Mouse (Mus musculus): Measurements from ENCODE around the gene Usp3. TPM values are rescaled to one million over a fixed set of nuclear protein-coding genes. Genes with fewer than 3 reads are reported as not detected.

Usp3 gene
- polyA plus RNA-seq, 1 experiment from 2014 or later, result 104 TPM

GRCm38 (mm10) chr9:66586533-66586932 lies 6.4 kb downstream of the Usp3 start:
- no peaks in the 10 kb centered on the region for H3K9me3 ChIP-seq
- no peak for ATAC-seq (ENCODE audit: low FRiP score, low read depth)
- no peak overlapping the region for H3K27ac ChIP-seq (replicated peaks)
- 57% methylated on average over 1 of the region's 1 CpGs for WGBS
- no peak overlapping the region for H3K9ac ChIP-seq (replicated peaks)
- H3K36me3 ChIP-seq, result no peaks in the 10 kb centered on the region
- H3K4me2 ChIP-seq (replicated peaks), result no peak overlapping the region
- H3K27me3 ChIP-seq, result no peaks in the 10 kb centered on the region
- H3K4me3 ChIP-seq, result no peak overlapping the region
- H3K4me1 ChIP-seq, result peaks cover 35% of the 10 kb centered on the region

- no peak overlapping the region for H3K4me3 ChIP-seq
- H3K9me3 ChIP-seq, result no peaks in the 10 kb centered on the region
- 68% methylated on average over 1 of the region's 1 CpGs for WGBS
- H3K4me1 ChIP-seq, result peaks cover 24% of the 10 kb centered on the region
- no peaks in the 10 kb centered on the region for H3K36me3 ChIP-seq
- no peaks in the 10 kb centered on the region for H3K27me3 ChIP-seq
- no peak overlapping the region for H3K4me2 ChIP-seq (replicated peaks)
- no peak for ATAC-seq (ENCODE audit: low FRiP score, low read depth)
- H3K27ac ChIP-seq (replicated peaks), result no peak overlapping the region
- H3K9ac ChIP-seq (replicated peaks), result no peak overlapping the region
Observed at GRCm38 (mm10) chr9:66585191-66585590, 7.8 kb downstream of the Usp3 start.

- Histone ChIP-seq H3K4me1 (peaks cover 17% of the 10 kb centered on the region), H3K4me2 (replicated peaks) (no peak overlapping the region), H3K27me3 (no peaks in the 10 kb centered on the region), H3K27ac (replicated peaks) (no peak overlapping the region), H3K9me3 (no peaks in the 10 kb centered on the region), H3K9ac (replicated peaks) (no peak overlapping the region), H3K4me3 (no peak overlapping the region), H3K36me3 (peaks cover 4% of the 10 kb centered on the region; the same call in 1 of the 2 replicates)
- no peak for ATAC-seq (ENCODE audit: low FRiP score, low read depth)
Observed at GRCm38 (mm10) chr9:66584176-66584575, 8.8 kb downstream of the Usp3 start.

GRCm38 (mm10) chr9:66583244-66583643 lies 9.7 kb downstream of the Usp3 start:
- Histone ChIP-seq H3K4me1 (peaks cover 11% of the 10 kb centered on the region), H3K27me3 (no peaks in the 10 kb centered on the region), H3K27ac (replicated peaks) (no peak overlapping the region), H3K9me3 (no peaks in the 10 kb centered on the region), H3K36me3 (peaks cover 4% of the 10 kb centered on the region; the same call in 1 of the 2 replicates), H3K4me2 (replicated peaks) (no peak overlapping the region), H3K9ac (replicated peaks) (no peak overlapping the region), H3K4me3 (no peak overlapping the region)
- WGBS, result 100% methylated on average over 1 of the region's 1 CpGs
- ATAC-seq (ENCODE audit: low FRiP score, low read depth), result no peak

- H3K4me3 ChIP-seq, result no peak overlapping the region
- WGBS, result 88% methylated on average over 3 of the region's 3 CpGs
- no peak for ATAC-seq (ENCODE audit: low FRiP score, low read depth)
Observed at GRCm38 (mm10) chr9:66581694-66582093, 11.2 kb downstream of the Usp3 start.

GRCm38 (mm10) chr9:66580722-66581121 lies 12.2 kb downstream of the Usp3 start:
- Histone ChIP-seq H3K9ac (replicated peaks) (no peak overlapping the region), H3K4me3 (no peak overlapping the region), H3K36me3 (peaks cover 4% of the 10 kb centered on the region; the same call in 1 of the 2 replicates), H3K4me1 (peaks cover 6% of the 10 kb centered on the region; the same call in 1 of the 2 replicates), H3K9me3 (no peaks in the 10 kb centered on the region), H3K27me3 (no peaks in the 10 kb centered on the region), H3K4me2 (replicated peaks) (no peak overlapping the region), H3K27ac (replicated peaks) (no peak overlapping the region)
- ATAC-seq (ENCODE audit: low FRiP score, low read depth), result no peak
- WGBS, result 100% methylated on average over 1 of the region's 1 CpGs

More at GRCm38 (mm10) chr9:66581694-66582093, 11.2 kb downstream of the Usp3 start:
- Histone ChIP-seq H3K36me3 (peaks cover 4% of the 10 kb centered on the region; the same call in 1 of the 2 replicates), H3K4me1 (peaks cover 7% of the 10 kb centered on the region; the same call in 1 of the 2 replicates), H3K9ac (replicated peaks) (no peak overlapping the region), H3K27me3 (no peaks in the 10 kb centered on the region), H3K4me2 (replicated peaks) (no peak overlapping the region), H3K27ac (replicated peaks) (no peak overlapping the region), H3K9me3 (no peaks in the 10 kb centered on the region)

- WGBS, result 97% methylated on average over 1 of the region's 1 CpGs
- H3K9ac ChIP-seq (replicated peaks), result no peak overlapping the region
- H3K4me3 ChIP-seq, result no peak overlapping the region
- no peak for ATAC-seq (ENCODE audit: low FRiP score, low read depth)
- H3K27ac ChIP-seq (replicated peaks), result no peak overlapping the region
- peaks cover 6% of the 10 kb centered on the region; the same call in 1 of the 2 replicates for H3K4me1 ChIP-seq
- H3K4me2 ChIP-seq (replicated peaks), result no peak overlapping the region
- H3K9me3 ChIP-seq, result no peaks in the 10 kb centered on the region
- no peaks in the 10 kb centered on the region for H3K27me3 ChIP-seq
- peaks cover 4% of the 10 kb centered on the region; the same call in 1 of the 2 replicates for H3K36me3 ChIP-seq
Observed at GRCm38 (mm10) chr9:66575878-66576238, 17.1 kb downstream of the Usp3 start.

- Histone ChIP-seq H3K36me3 (peaks cover 4% of the 10 kb centered on the region; the same call in 1 of the 2 replicates), H3K9me3 (no peaks in the 10 kb centered on the region), H3K27me3 (no peaks in the 10 kb centered on the region), H3K4me3 (no peak overlapping the region), H3K27ac (replicated peaks) (no peak overlapping the region), H3K4me1 (peaks cover 6% of the 10 kb centered on the region; the same call in 1 of the 2 replicates), H3K9ac (replicated peaks) (no peak overlapping the region), H3K4me2 (replicated peaks) (no peak overlapping the region)
- WGBS, result 86% methylated on average over 1 of the region's 1 CpGs
- no peak for ATAC-seq (ENCODE audit: low FRiP score, low read depth)
Observed at GRCm38 (mm10) chr9:66575041-66575877, 17.7 kb downstream of the Usp3 start.

- no peak for ATAC-seq (ENCODE audit: low FRiP score, low read depth)
- H3K36me3 ChIP-seq, result no peaks in the 10 kb centered on the region
- no peaks in the 10 kb centered on the region for H3K27me3 ChIP-seq
- no peak overlapping the region for H3K4me3 ChIP-seq
- H3K27ac ChIP-seq (replicated peaks), result no peak overlapping the region
- no peaks in the 10 kb centered on the region for H3K9me3 ChIP-seq
- peaks cover 6% of the 10 kb centered on the region; the same call in 1 of the 2 replicates for H3K4me1 ChIP-seq
- no peak overlapping the region for H3K4me2 ChIP-seq (replicated peaks)
- H3K9ac ChIP-seq (replicated peaks), result no peak overlapping the region
- WGBS, result 88% methylated on average over 4 of the region's 4 CpGs
Observed at GRCm38 (mm10) chr9:66571986-66572700, 20.8 kb downstream of the Usp3 start.

- Histone ChIP-seq H3K27ac (replicated peaks) (no peak overlapping the region), H3K27me3 (no peaks in the 10 kb centered on the region), H3K36me3 (no peaks in the 10 kb centered on the region), H3K9me3 (no peaks in the 10 kb centered on the region), H3K4me1 (peaks cover 3% of the 10 kb centered on the region; the same call in 1 of the 2 replicates), H3K9ac (replicated peaks) (no peak overlapping the region), H3K4me3 (no peak overlapping the region), H3K4me2 (replicated peaks) (no peak overlapping the region)
- 88% methylated on average over 1 of the region's 1 CpGs for WGBS
- no peak for ATAC-seq (ENCODE audit: low FRiP score, low read depth)
Observed at GRCm38 (mm10) chr9:66562215-66562614, 30.7 kb downstream of the Usp3 start.

- H3K4me1 ChIP-seq, result peaks cover 3% of the 10 kb centered on the region; the same call in 1 of the 2 replicates
- no peak overlapping the region for H3K9ac ChIP-seq (replicated peaks)
- ATAC-seq (ENCODE audit: low FRiP score, low read depth), result no peak
- no peaks in the 10 kb centered on the region for H3K27me3 ChIP-seq
- no peaks in the 10 kb centered on the region for H3K36me3 ChIP-seq
- no peaks in the 10 kb centered on the region for H3K9me3 ChIP-seq
- no peak overlapping the region for H3K27ac ChIP-seq (replicated peaks)
- 92% methylated on average over 2 of the region's 2 CpGs for WGBS
- H3K4me3 ChIP-seq, result no peak overlapping the region
- no peak overlapping the region for H3K4me2 ChIP-seq (replicated peaks)
Observed at GRCm38 (mm10) chr9:66561496-66561895, 31.4 kb downstream of the Usp3 start.

- 79% methylated on average over 1 of the region's 1 CpGs for WGBS
- H3K36me3 ChIP-seq, result no peaks in the 10 kb centered on the region
- no peak overlapping the region for H3K4me3 ChIP-seq
- H3K27me3 ChIP-seq, result no peaks in the 10 kb centered on the region
- no peak overlapping the region for H3K27ac ChIP-seq (replicated peaks)
- no peaks in the 10 kb centered on the region for H3K9me3 ChIP-seq
- no peak overlapping the region for H3K4me2 ChIP-seq (replicated peaks)
- H3K4me1 ChIP-seq, result peaks cover 3% of the 10 kb centered on the region; the same call in 1 of the 2 replicates
- no peak overlapping the region for H3K9ac ChIP-seq (replicated peaks)
- ATAC-seq (ENCODE audit: low FRiP score, low read depth), result no peak
Observed at GRCm38 (mm10) chr9:66560728-66561127, 32.2 kb downstream of the Usp3 start.

All from midbrain, embryonic 12.5 days (tissue).